Mouse (Mus musculus) stomach, postnatal 0 days (tissue): Measurements from ENCODE around the gene Pik3cd. TPM values are rescaled to one million over a fixed set of nuclear protein-coding genes. Genes with fewer than 3 reads are reported as not detected.

ENCODE experiments used
- ATAC-seq: fragments of 200-750 bp; cut with Nextera tagmentation; 2 replicates; pipeline ENCODE4 v1.8.0; 2017; ENCODE audit not compliant: low FRiP score, low TSS enrichment
- DNase-seq: peaks from one replicate; pipeline ENCODE4 v3.0.0-alpha.2; 2016; ENCODE audit warnings: low spot score
- H3K27ac ChIP-seq: fragments of 300-500 bp; sonication (generic); replicated peaks from 2 replicates; pipeline ENCODE4 v1.5.1; 2014; ENCODE audit warnings: mild to moderate bottlenecking, control low read depth
- H3K27me3 ChIP-seq: fragments of 300-500 bp; sonication (generic); 2 replicates; pipeline ENCODE4 v1.6.1; 2014; ENCODE audit warnings: low read length; ENCODE audit not compliant: control insufficient read depth, insufficient read depth
- H3K36me3 ChIP-seq: fragments of 300-500 bp; sonication (generic); 2 replicates; pipeline ENCODE4 v1.6.1; 2014; ENCODE audit warnings: low read length, mixed read lengths; ENCODE audit not compliant: control insufficient read depth, insufficient read depth
- H3K4me1 ChIP-seq: fragments of 300-500 bp; sonication (generic); replicated peaks from 2 replicates; pipeline ENCODE4 v1.6.1; 2014; ENCODE audit warnings: antibody characterized with exemption; ENCODE audit not compliant: control insufficient read depth, insufficient read depth
- H3K4me2 ChIP-seq: fragments of 300-500 bp; sonication (generic); replicated peaks from 2 replicates; pipeline ENCODE4 v1.6.1; 2014; ENCODE audit warnings: low read depth, mild to moderate bottlenecking, control low read depth, moderate library complexity
- H3K4me3 ChIP-seq: fragments of 300-500 bp; sonication (generic); 2 replicates; pipeline ENCODE4 v1.5.1; 2014; ENCODE audit warnings: low read depth, low read length, control low read depth
- H3K9ac ChIP-seq: fragments of 300-500 bp; sonication (generic); 2 replicates; pipeline ENCODE4 v1.6.1; 2014; ENCODE audit warnings: mild to moderate bottlenecking, low read length, control low read depth, mixed read lengths
- H3K9me3 ChIP-seq: fragments of 300-500 bp; sonication (generic); 2 replicates; pipeline ENCODE4 v1.6.1; 2016; ENCODE audit warnings: low read length; ENCODE audit not compliant: control insufficient read depth
- CTCF ChIP-seq: IDR thresholded peaks from 2 replicates; pipeline ENCODE4 v1.5.1; 2016; ENCODE audit warnings: antibody characterized with exemption, low read depth, mild to moderate bottlenecking, moderate library complexity
- EP300 ChIP-seq: optimal IDR thresholded peaks from 2 replicates; pipeline ENCODE3; 2016; ENCODE audit warnings: antibody characterized with exemption
- WGBS: fragments of 180-500 bp; shearing (Covaris S2); extraction: QIAGEN DNeasy Blood & Tissue Kit; methylation state at CpG from one replicate; pipeline ENCODE4 v1.1.7; 2014; 5-methylcytosine and 5-hydroxymethylcytosine counted together
- polyA plus RNA-seq: library from polyadenylated mRNA; unstranded; fragments of >200 nt; fragmentation: Nextera tagmentation; extraction: Ambion mirVana; gene quantifications from 2 replicates; pipeline ENCODE4 v1.2.1, GENCODE M21; 2015

Pik3cd gene
- polyA plus RNA-seq, 1 experiment from 2014 or later = 2.0 TPM

- 88% methylated on average over 5 of the region's 5 CpGs for WGBS
- Histone ChIP-seq H3K9me3 (no peaks in the 10 kb centered on the region), H3K9ac (no peak overlapping the region), H3K27ac (no peak overlapping the region), H3K4me3 (no peak overlapping the region), H3K27me3 (no peaks in the 10 kb centered on the region), H3K36me3 (peaks cover 20% of the 10 kb centered on the region), H3K4me1 (no peaks in the 10 kb centered on the region), H3K4me2 (no peak overlapping the region)
- ATAC-seq (no peak), DNase-seq (no peak)
- TF ChIP-seq EP300 (no peak), CTCF (no peak)
Observed at GRCm38 (mm10) chr4:149641956-149642355, 60.4 kb downstream of the Pik3cd start.

GRCm38 (mm10) chr4:149641400-149641799 lies 61.0 kb downstream of the Pik3cd start:
- Histone ChIP-seq H3K27me3 (no peaks in the 10 kb centered on the region), H3K27ac (no peak overlapping the region), H3K9me3 (no peaks in the 10 kb centered on the region), H3K4me3 (no peak overlapping the region), H3K36me3 (peaks cover 20% of the 10 kb centered on the region), H3K9ac (no peak overlapping the region), H3K4me1 (no peaks in the 10 kb centered on the region), H3K4me2 (no peak overlapping the region)
- TF ChIP-seq CTCF (no peak), EP300 (no peak)
- WGBS = 62% methylated on average over 8 of the region's 8 CpGs
- ATAC-seq = no peak
- DNase-seq = no peak

GRCm38 (mm10) chr4:149640831-149641230 lies 61.5 kb downstream of the Pik3cd start:
- H3K4me1 ChIP-seq = no peaks in the 10 kb centered on the region
- no peak overlapping the region for H3K4me3 ChIP-seq
- H3K9me3 ChIP-seq = no peaks in the 10 kb centered on the region
- no peak overlapping the region for H3K27ac ChIP-seq
- TF ChIP-seq EP300 (no peak), CTCF (no peak)
- H3K4me2 ChIP-seq = no peak overlapping the region
- WGBS = 75% methylated on average over 9 of the region's 9 CpGs
- H3K36me3 ChIP-seq = peaks cover 22% of the 10 kb centered on the region
- H3K9ac ChIP-seq = no peak overlapping the region
- ATAC-seq (no peak), DNase-seq (no peak)
- no peaks in the 10 kb centered on the region for H3K27me3 ChIP-seq

GRCm38 (mm10) chr4:149637942-149638341 lies 64.4 kb downstream of the Pik3cd start:
- Histone ChIP-seq H3K4me2 (no peak overlapping the region), H3K4me1 (no peaks in the 10 kb centered on the region), H3K36me3 (peaks cover 27% of the 10 kb centered on the region), H3K9me3 (no peaks in the 10 kb centered on the region), H3K27me3 (no peaks in the 10 kb centered on the region), H3K27ac (no peak overlapping the region), H3K9ac (no peak overlapping the region), H3K4me3 (no peak overlapping the region)
- ATAC-seq = no peak
- WGBS = 82% methylated on average over 7 of the region's 7 CpGs
- no peak for TF ChIP-seq EP300
- no peak for TF ChIP-seq CTCF
- no peak for DNase-seq

- H3K27me3 ChIP-seq = no peaks in the 10 kb centered on the region
- H3K27ac ChIP-seq = no peak overlapping the region
- peaks cover 32% of the 10 kb centered on the region; the same call in 1 of the 2 replicates for H3K36me3 ChIP-seq
- DNase-seq = no peak
- H3K9me3 ChIP-seq = no peaks in the 10 kb centered on the region
- 90% methylated on average over 8 of the region's 8 CpGs for WGBS
- H3K4me3 ChIP-seq = no peak overlapping the region
- no peak for ATAC-seq
- H3K9ac ChIP-seq = no peak overlapping the region
- TF ChIP-seq EP300 (no peak), CTCF (no peak)
- no peaks in the 10 kb centered on the region for H3K4me1 ChIP-seq
- no peak overlapping the region for H3K4me2 ChIP-seq
Observed at GRCm38 (mm10) chr4:149635915-149636415, 66.4 kb downstream of the Pik3cd start.

- H3K9ac ChIP-seq = no peak overlapping the region
- H3K36me3 ChIP-seq = peaks cover 32% of the 10 kb centered on the region; the same call in 1 of the 2 replicates
- ATAC-seq = no peak
- no peaks in the 10 kb centered on the region for H3K9me3 ChIP-seq
- H3K27ac ChIP-seq = no peak overlapping the region
- no peak for DNase-seq
- H3K4me1 ChIP-seq = no peaks in the 10 kb centered on the region
- no peak overlapping the region for H3K4me2 ChIP-seq
- H3K4me3 ChIP-seq = no peak overlapping the region
- no peaks in the 10 kb centered on the region for H3K27me3 ChIP-seq
- TF ChIP-seq CTCF (no peak), EP300 (no peak)
- 87% methylated on average over 11 of the region's 11 CpGs for WGBS
Observed at GRCm38 (mm10) chr4:149634966-149635365, 67.4 kb downstream of the Pik3cd start.
